Mouse (Mus musculus) stomach, postnatal 0 days (tissue): ENCODE data around the gene Lpp. TPM values are rescaled to one million over a fixed set of nuclear protein-coding genes. Genes with fewer than 3 reads are reported as not detected.

ENCODE experiments used
- ATAC-seq: fragments of 200-750 bp; cut with Nextera tagmentation; 2 replicates; pipeline ENCODE4 v1.8.0; 2017; ENCODE audit not compliant: low FRiP score, low TSS enrichment
- DNase-seq: peaks from one replicate; pipeline ENCODE4 v3.0.0-alpha.2; 2016; ENCODE audit warnings: low spot score
- H3K27ac ChIP-seq: fragments of 300-500 bp; sonication (generic); replicated peaks from 2 replicates; pipeline ENCODE4 v1.5.1; 2014; ENCODE audit warnings: mild to moderate bottlenecking, control low read depth
- H3K27me3 ChIP-seq: fragments of 300-500 bp; sonication (generic); 2 replicates; pipeline ENCODE4 v1.6.1; 2014; ENCODE audit warnings: low read length; ENCODE audit not compliant: control insufficient read depth, insufficient read depth
- H3K36me3 ChIP-seq: fragments of 300-500 bp; sonication (generic); 2 replicates; pipeline ENCODE4 v1.6.1; 2014; ENCODE audit warnings: low read length, mixed read lengths; ENCODE audit not compliant: control insufficient read depth, insufficient read depth
- H3K4me1 ChIP-seq: fragments of 300-500 bp; sonication (generic); replicated peaks from 2 replicates; pipeline ENCODE4 v1.6.1; 2014; ENCODE audit warnings: antibody characterized with exemption; ENCODE audit not compliant: control insufficient read depth, insufficient read depth
- H3K4me2 ChIP-seq: fragments of 300-500 bp; sonication (generic); replicated peaks from 2 replicates; pipeline ENCODE4 v1.6.1; 2014; ENCODE audit warnings: low read depth, mild to moderate bottlenecking, control low read depth, moderate library complexity
- H3K4me3 ChIP-seq: fragments of 300-500 bp; sonication (generic); 2 replicates; pipeline ENCODE4 v1.5.1; 2014; ENCODE audit warnings: low read depth, low read length, control low read depth
- H3K9ac ChIP-seq: fragments of 300-500 bp; sonication (generic); 2 replicates; pipeline ENCODE4 v1.6.1; 2014; ENCODE audit warnings: mild to moderate bottlenecking, low read length, control low read depth, mixed read lengths
- H3K9me3 ChIP-seq: fragments of 300-500 bp; sonication (generic); 2 replicates; pipeline ENCODE4 v1.6.1; 2016; ENCODE audit warnings: low read length; ENCODE audit not compliant: control insufficient read depth
- CTCF ChIP-seq: IDR thresholded peaks from 2 replicates; pipeline ENCODE4 v1.5.1; 2016; ENCODE audit warnings: antibody characterized with exemption, low read depth, mild to moderate bottlenecking, moderate library complexity
- EP300 ChIP-seq: optimal IDR thresholded peaks from 2 replicates; pipeline ENCODE3; 2016; ENCODE audit warnings: antibody characterized with exemption
- WGBS: fragments of 180-500 bp; shearing (Covaris S2); extraction: QIAGEN DNeasy Blood & Tissue Kit; methylation state at CpG from one replicate; pipeline ENCODE4 v1.1.7; 2014; 5-methylcytosine and 5-hydroxymethylcytosine counted together
- polyA plus RNA-seq: library from polyadenylated mRNA; unstranded; fragments of >200 nt; fragmentation: Nextera tagmentation; extraction: Ambion mirVana; gene quantifications from 2 replicates; pipeline ENCODE4 v1.2.1, GENCODE M21; 2015

The Lpp gene
- polyA plus RNA-seq, 1 experiment from 2014 or later: 51.3 TPM

GRCm38 (mm10) chr16:24516993-24517392 lies 123.7 kb downstream of the Lpp start:
- H3K4me1 ChIP-seq: peaks cover 5% of the 10 kb centered on the region; the same call in 1 of the 2 replicates
- TF ChIP-seq CTCF (no peak), EP300 (no peak)
- H3K27me3 ChIP-seq: no peaks in the 10 kb centered on the region
- 49% methylated on average over 3 of the region's 3 CpGs for WGBS
- no peak for ATAC-seq
- H3K36me3 ChIP-seq: no peaks in the 10 kb centered on the region
- no peak overlapping the region for H3K4me2 ChIP-seq
- H3K9ac ChIP-seq: no peak overlapping the region
- H3K27ac ChIP-seq: no peak overlapping the region
- no peaks in the 10 kb centered on the region for H3K9me3 ChIP-seq
- DNase-seq: no peak
- H3K4me3 ChIP-seq: no peak overlapping the region

- Histone ChIP-seq H3K36me3 (no peaks in the 10 kb centered on the region), H3K4me2 (no peak overlapping the region), H3K9me3 (no peaks in the 10 kb centered on the region), H3K9ac (no peak overlapping the region), H3K4me3 (no peak overlapping the region), H3K4me1 (peaks cover 5% of the 10 kb centered on the region; the same call in 1 of the 2 replicates), H3K27me3 (no peaks in the 10 kb centered on the region), H3K27ac (no peak overlapping the region)
- DNase-seq (peak; percentile 35), ATAC-seq (no peak)
- 59% methylated on average over 9 of the region's 9 CpGs for WGBS
- TF ChIP-seq EP300: no peak
- TF ChIP-seq CTCF: no peak
These were observed 124.3 kb downstream of the Lpp start for GRCm38 (mm10) chr16:24517501-24518042.

- Histone ChIP-seq H3K36me3 (no peaks in the 10 kb centered on the region), H3K4me1 (peaks cover 5% of the 10 kb centered on the region; the same call in 1 of the 2 replicates)
- 63% methylated on average over 7 of the region's 7 CpGs for WGBS
These were observed 125.5 kb downstream of the Lpp start for GRCm38 (mm10) chr16:24518785-24519184.

GRCm38 (mm10) chr16:24527219-24527618 lies 133.9 kb downstream of the Lpp start:
- Histone ChIP-seq H3K4me3 (no peak overlapping the region), H3K4me2 (no peak overlapping the region), H3K9ac (no peak overlapping the region), H3K9me3 (no peaks in the 10 kb centered on the region), H3K27me3 (no peaks in the 10 kb centered on the region), H3K4me1 (no peaks in the 10 kb centered on the region), H3K36me3 (no peaks in the 10 kb centered on the region), H3K27ac (no peak overlapping the region)
- no peak for ATAC-seq
- no peak for DNase-seq
- WGBS: 90% methylated on average over 7 of the region's 7 CpGs
- TF ChIP-seq CTCF: no peak
- no peak for TF ChIP-seq EP300

More at GRCm38 (mm10) chr16:24518785-24519184, 125.5 kb downstream of the Lpp start:
- Histone ChIP-seq H3K4me2 (no peak overlapping the region), H3K27me3 (no peaks in the 10 kb centered on the region), H3K27ac (no peak overlapping the region), H3K4me3 (no peak overlapping the region), H3K9ac (no peak overlapping the region), H3K9me3 (no peaks in the 10 kb centered on the region)
- TF ChIP-seq EP300 (no peak), CTCF (no peak)
- DNase-seq (no peak), ATAC-seq (no peak)

- TF ChIP-seq EP300 (no peak), CTCF (no peak)
- H3K4me1 ChIP-seq: no peaks in the 10 kb centered on the region
- no peak for ATAC-seq
- no peak overlapping the region for H3K4me2 ChIP-seq
- WGBS: 70% methylated on average over 2 of the region's 2 CpGs
- H3K9me3 ChIP-seq: no peaks in the 10 kb centered on the region
- H3K4me3 ChIP-seq: no peak overlapping the region
- no peak overlapping the region for H3K27ac ChIP-seq
- H3K36me3 ChIP-seq: no peaks in the 10 kb centered on the region
- no peak for DNase-seq
- H3K27me3 ChIP-seq: no peaks in the 10 kb centered on the region
- H3K9ac ChIP-seq: no peak overlapping the region
These were observed 138.4 kb downstream of the Lpp start for GRCm38 (mm10) chr16:24531681-24532080.

GRCm38 (mm10) chr16:24535221-24535620 lies 141.9 kb downstream of the Lpp start:
- H3K4me3 ChIP-seq: no peak overlapping the region
- ATAC-seq (no peak), DNase-seq (no peak)
- no peaks in the 10 kb centered on the region for H3K36me3 ChIP-seq
- 88% methylated on average over 6 of the region's 6 CpGs for WGBS
- no peaks in the 10 kb centered on the region for H3K27me3 ChIP-seq
- H3K4me1 ChIP-seq: no peaks in the 10 kb centered on the region
- no peaks in the 10 kb centered on the region for H3K9me3 ChIP-seq
- H3K9ac ChIP-seq: no peak overlapping the region
- TF ChIP-seq CTCF (no peak), EP300 (no peak)
- H3K27ac ChIP-seq: no peak overlapping the region
- H3K4me2 ChIP-seq: no peak overlapping the region
